Mouse (Mus musculus): ENCODE results near the gene Ubash3a.

DNA sequence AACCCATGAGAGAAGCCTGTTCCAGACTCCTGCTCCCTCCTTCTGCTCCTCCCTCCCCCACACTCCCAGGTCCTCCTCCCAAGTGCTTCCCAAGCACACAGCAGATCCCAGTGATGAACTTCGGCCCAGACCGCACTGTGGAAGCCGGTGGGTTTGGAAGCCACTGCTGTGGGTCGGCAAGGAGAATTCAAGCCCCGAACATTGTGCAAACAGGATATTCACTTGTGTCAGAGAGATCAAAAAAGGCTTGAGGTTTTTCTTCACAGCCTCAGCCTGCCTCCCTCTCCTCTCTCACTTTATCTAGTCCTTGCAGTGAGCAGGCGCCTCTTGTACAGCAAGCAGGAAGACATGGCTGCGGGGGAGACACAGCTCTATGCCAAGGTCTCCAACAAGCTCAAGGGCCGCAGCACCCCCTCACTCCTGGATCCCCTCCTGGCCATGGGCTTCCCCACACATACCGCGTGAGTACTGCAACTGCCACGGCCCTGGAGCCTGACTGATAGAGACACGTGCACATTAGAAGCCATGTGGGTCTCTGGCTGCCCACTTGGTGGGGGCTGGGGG is at the start of gene Ubash3a:
- TF ChIP-seq MYC (IDR thresholded peaks at IDR 0.05; ENCODE audit: low read depth, low read length): peak; percentile 88
- TF ChIP-seq MAX (IDR thresholded peaks at IDR 0.05; ENCODE audit: low read length): peak; percentile 74
- no peak for TF ChIP-seq CTCF (IDR thresholded peaks at IDR 0.05 in 2 of 3, conservative IDR thresholded peaks at IDR 0.05 in 1 of 3; ENCODE audit: control insufficient read depth in 1 of 3, insufficient read depth in 1 of 3, low read depth in 2 of 3, low read length in 3 of 3, poor library complexity in 1 of 3, severe bottlenecking in 1 of 3)
- TF ChIP-seq MEF2A (IDR thresholded peaks at IDR 0.05; ENCODE audit: extremely low read depth, insufficient replicate concordance, low read depth, low read length, poor library complexity, severe bottlenecking): no peak
- no peak for TF ChIP-seq KAT2A (conservative IDR thresholded peaks at IDR 0.05; ENCODE audit: low read depth, low read length)
- peak; percentile 67 for TF ChIP-seq TAL1 (IDR thresholded peaks at IDR 0.05; ENCODE audit: low read length)
- peak; percentile 56 for TF ChIP-seq TCF12 (IDR thresholded peaks at IDR 0.05; ENCODE audit: low read depth, low read length)
- TF ChIP-seq RAD21 (IDR thresholded peaks at IDR 0.05; ENCODE audit: low read depth, low read length): no peak
- no peak for TF ChIP-seq ZC3H11A (IDR thresholded peaks at IDR 0.05; ENCODE audit: low read depth, low read length)
- TF ChIP-seq CHD2 (IDR thresholded peaks at IDR 0.05; ENCODE audit: low read length): no peak
- TF ChIP-seq POLR2AphosphoS2 (IDR thresholded peaks at IDR 0.05; ENCODE audit: low read length): no peak
- TF ChIP-seq POLR2A (IDR thresholded peaks at IDR 0.05; ENCODE audit: control insufficient read depth in 1 of 2, insufficient read depth in 1 of 2, low read depth in 1 of 2, low read length in 2 of 2, poor library complexity in 1 of 2): peak in 1 of 2 experiments; percentile 73; a peak in 3 of 4 replicates
